Mouse (Mus musculus) heart, postnatal 10 days (tissue): ENCODE results near the gene Oaz1. TPM values are rescaled to one million over a fixed set of nuclear protein-coding genes. Genes with fewer than 3 reads are reported as not detected.
"Not testable (repeated sequence)": the region's sequence is repeated elsewhere in the genome, so short reads cannot be mapped to it uniquely, and the experiment has no call there.

Experiments used
- DNase-seq, 2 experiments: peaks; one replicate each; pipeline ENCODE4 v3.0.0; 2021
- intact Hi-C: fragments of 180-260 bp; cut with DNase I; formaldehyde crosslinking; loops from one replicate; pipeline ENCODE4 v1.15.1; 2025
- total RNA-seq, 2 experiments: library from RNA; stranded (reverse); gene quantifications; 2 replicates each; pipeline ENCODE4 v1.2.3; 2021

Gene Oaz1
- total RNA-seq, 2 experiments from 2014 or later = 1,023 to 1,076 TPM

GRCm38 (mm10) chr10:80799070-80799566, 27.3 kb upstream of the Oaz1 start:
- intact Hi-C loops = loop anchor here (5.0 kb wide), 1 partner anchor 378 kb away; the partner anchor contains the start of gene Eef2
- no peak for DNase-seq

GRCm38 (mm10) chr10:80802204-80802912, 24.1 kb upstream of the Oaz1 start:
- DNase-seq = no peak
- intact Hi-C loops = no loop called here

GRCm38 (mm10) chr10:80802996-80803395, 23.5 kb upstream of the Oaz1 start:
- intact Hi-C loops = no loop called here
- no peak for DNase-seq

GRCm38 (mm10) chr10:80804340-80804739, 22.1 kb upstream of the Oaz1 start:
- intact Hi-C loops = no loop called here
- no peak for DNase-seq

- intact Hi-C loops = loop anchor here (5.0 kb wide), 3 partner anchors 58 to 192 kb away; no protein-coding TSS in a partner anchor
- no peak for DNase-seq
Measured at GRCm38 (mm10) chr10:80804916-80805315, 21.5 kb upstream of the Oaz1 start, which contains the start of gene Amh. TSS of gene Amh (plus strand) at chr10:80805243.

- DNase-seq = no peak
- intact Hi-C loops = loop anchor here (5.0 kb wide), 3 partner anchors 58 to 192 kb away; no protein-coding TSS in a partner anchor
Measured at GRCm38 (mm10) chr10:80805322-80805721, 21.1 kb upstream of the Oaz1 start.

- intact Hi-C loops = loop anchor here (5.0 kb wide), 3 partner anchors 59 to 191 kb away; no protein-coding TSS in a partner anchor
- DNase-seq = peak; percentile 72 to 88
Measured at GRCm38 (mm10) chr10:80805925-80806324, 20.5 kb upstream of the Oaz1 start.

GRCm38 (mm10) chr10:80806341-80807056, 20.0 kb upstream of the Oaz1 start:
- DNase-seq = no peak
- intact Hi-C loops = loop anchor here (5.0 kb wide), 3 partner anchors 59 to 191 kb away; no protein-coding TSS in a partner anchor

- DNase-seq = peak; percentile 81 to 86
- intact Hi-C loops = loop anchor here (5.0 kb wide), 3 partner anchors 60 to 190 kb away; no protein-coding TSS in a partner anchor
Measured at GRCm38 (mm10) chr10:80807057-80807627, 19.3 kb upstream of the Oaz1 start.

GRCm38 (mm10) chr10:80808099-80808984, 18.1 kb upstream of the Oaz1 start:
- no peak for DNase-seq
- intact Hi-C loops = loop anchor here (5.0 kb wide), 3 partner anchors 61 to 189 kb away; no protein-coding TSS in a partner anchor

- intact Hi-C loops = loop anchor here (5.0 kb wide), 3 partner anchors 62 to 188 kb away; no protein-coding TSS in a partner anchor
- DNase-seq = no peak
Measured at GRCm38 (mm10) chr10:80808985-80809632, 17.3 kb upstream of the Oaz1 start.

- intact Hi-C loops = no loop called here
- no peak for DNase-seq
Measured at GRCm38 (mm10) chr10:80810084-80810483, 16.4 kb upstream of the Oaz1 start.

GRCm38 (mm10) chr10:80812391-80813041, 13.9 kb upstream of the Oaz1 start:
- intact Hi-C loops = no loop called here
- DNase-seq = no peak

- intact Hi-C loops = no loop called here
- DNase-seq = no peak
Measured at GRCm38 (mm10) chr10:80813366-80813765, 13.1 kb upstream of the Oaz1 start, which contains the start of gene Jsrp1. TSS of gene Jsrp1 (minus strand) at chr10:80813498.

GRCm38 (mm10) chr10:80814800-80815199, 11.7 kb upstream of the Oaz1 start:
- DNase-seq = no peak
- intact Hi-C loops = no loop called here

GRCm38 (mm10) chr10:80816303-80816702, 10.2 kb upstream of the Oaz1 start:
- not testable (repeated sequence) for DNase-seq
- intact Hi-C loops = loop anchor here (2.0 kb wide), 1 partner anchor 68 kb away; no protein-coding TSS in a partner anchor

GRCm38 (mm10) chr10:80817164-80817563, 9.3 kb upstream of the Oaz1 start:
- no peak for DNase-seq
- intact Hi-C loops = loop anchor here (2.0 kb wide), 1 partner anchor 68 kb away; no protein-coding TSS in a partner anchor

GRCm38 (mm10) chr10:80817955-80818354, 8.5 kb upstream of the Oaz1 start:
- not testable (repeated sequence) for DNase-seq
- intact Hi-C loops = loop anchor here (2.0 kb wide), 1 partner anchor 69 kb away; no protein-coding TSS in a partner anchor
